Mouse (Mus musculus) brown adipose tissue, adult 24 weeks (tissue): ENCODE measurements around the gene Trp53tg5. TPM values are rescaled to one million over a fixed set of nuclear protein-coding genes. Genes with fewer than 3 reads are reported as not detected.
A peak's percentile ranks its signal among the peaks of the same experiment; 100 is the strongest.

Source experiments
- H3K27ac ChIP-seq: fragments of 200-500 bp; replicated peaks from 2 replicates; pipeline ENCODE4 v1.5.1; 2012; ENCODE audit warnings: low read depth, mild to moderate bottlenecking, low read length
- H3K4me1 ChIP-seq: fragments of 200-500 bp; 2 replicates; pipeline ENCODE4 v1.6.1; 2012; ENCODE audit warnings: low read length, mixed read lengths; ENCODE audit not compliant: control insufficient read depth, insufficient read depth, insufficient read length
- H3K4me3 ChIP-seq: fragments of 200-500 bp; 2 replicates; pipeline ENCODE4 v1.5.1; 2012; ENCODE audit warnings: low read depth, mild to moderate bottlenecking, low read length, moderate library complexity; ENCODE audit not compliant: insufficient read depth
- polyA plus RNA-seq: library from polyadenylated mRNA; stranded (reverse); fragments of >200 nt; gene quantifications from 2 replicates; pipeline ENCODE4 v1.2.4, GENCODE M21; 2012; ENCODE audit not compliant: missing spikeins, insufficient read depth, insufficient read length

The Trp53tg5 gene
- polyA plus RNA-seq, 1 experiment: not detected

DNA sequence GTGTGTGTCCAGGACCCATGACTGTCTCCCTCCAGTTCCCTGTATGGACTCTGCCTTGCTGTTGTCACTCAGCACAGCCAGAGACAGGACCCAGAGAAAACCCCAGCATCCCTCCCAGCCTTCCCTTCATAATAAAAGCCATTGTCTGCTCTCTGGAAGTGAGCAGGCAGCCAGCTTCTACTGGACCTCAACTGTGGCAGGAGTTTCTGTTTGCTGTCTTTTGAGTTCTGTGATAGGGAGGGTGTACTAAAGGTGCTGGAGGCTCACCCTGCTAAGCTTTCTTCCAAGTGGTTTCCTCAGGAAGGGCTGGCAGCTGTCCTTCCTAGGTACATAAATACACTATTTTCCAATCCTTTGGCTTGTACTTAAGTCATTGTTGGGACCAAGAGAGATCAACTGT is 8.4 kb downstream of the Trp53tg5 start:
- no peak overlapping the region for H3K4me3 ChIP-seq
- H3K4me1 ChIP-seq: peaks cover 6% of the 10 kb centered on the region
- H3K27ac ChIP-seq: peak overlapping the region; percentile 4; the same call in 1 of the 2 replicates

DNA sequence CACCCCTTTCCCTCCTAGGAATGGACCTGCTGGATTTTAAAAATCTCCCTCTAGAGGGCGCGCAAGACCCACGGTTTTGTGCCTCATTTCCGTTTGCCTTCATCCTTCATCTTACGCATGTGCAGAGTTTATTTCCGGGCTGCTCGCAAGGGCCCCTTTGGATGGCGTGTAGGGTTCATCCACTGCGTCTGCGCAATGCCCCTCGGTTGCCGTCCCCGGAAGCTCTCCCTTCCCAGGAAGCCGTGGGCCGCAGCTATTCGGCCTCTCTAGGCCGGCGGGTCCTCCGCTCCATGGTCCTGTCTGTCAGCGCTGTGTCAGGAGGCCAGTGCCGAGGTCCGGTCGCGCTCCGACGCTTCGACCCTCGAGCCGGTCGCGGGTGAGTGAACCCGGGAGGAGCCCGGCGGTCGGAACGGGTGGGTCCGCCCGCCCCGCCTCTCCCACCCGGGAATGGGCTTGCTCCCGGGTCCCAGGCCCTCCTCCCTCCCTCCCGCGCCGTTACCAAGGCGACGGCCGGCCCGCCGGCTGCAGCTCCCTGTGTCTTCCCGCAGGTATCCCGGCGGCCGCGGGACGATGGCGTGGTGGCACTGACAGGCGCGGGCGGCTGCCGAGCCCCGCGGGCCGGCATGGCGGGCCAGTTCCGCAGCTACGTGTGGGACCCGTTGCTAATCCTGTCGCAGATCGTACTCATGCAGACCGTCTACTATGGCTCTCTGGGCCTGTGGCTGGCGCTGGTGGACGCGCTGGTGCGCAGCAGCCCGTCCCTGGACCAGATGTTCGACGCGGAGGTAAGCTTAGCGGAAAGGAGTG is 12.6 kb downstream of the Trp53tg5 start, which contains the start of gene Gm20458:
Gene Gm20458 (plus strand): TSS at position 223 of the 807 bp plus-strand sequence.
- H3K4me3 ChIP-seq: peak within 1 kb of the TSS; percentile 92
- H3K4me1 ChIP-seq: peaks cover 12% of the 10 kb centered on the region
- H3K27ac ChIP-seq: peak within 1 kb of the TSS; percentile 77

DNA sequence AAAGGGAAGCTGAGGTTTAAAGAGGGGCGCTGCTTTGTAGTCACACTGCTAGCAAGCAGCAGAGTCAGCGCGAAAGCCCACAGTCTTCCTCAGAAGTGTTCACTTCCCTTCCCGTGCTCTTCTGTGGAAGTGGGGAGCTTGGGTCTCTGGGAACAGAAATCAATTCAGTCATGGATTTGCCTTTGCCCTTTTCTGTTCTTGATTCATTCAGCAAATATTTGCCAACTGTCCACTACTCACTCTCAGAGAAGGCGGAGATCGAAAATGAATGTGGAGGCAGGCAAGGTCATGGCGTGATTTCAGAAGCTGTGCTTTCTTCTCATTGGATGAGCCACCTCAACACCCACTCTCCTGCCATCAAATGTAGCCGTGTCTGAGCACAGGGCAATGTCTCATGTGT is 15.0 kb downstream of the Trp53tg5 start:
- no peak overlapping the region for H3K4me3 ChIP-seq
- H3K4me1 ChIP-seq: peaks cover 9% of the 10 kb centered on the region; the same call in 1 of the 2 replicates
- peak overlapping the region; percentile 33 for H3K27ac ChIP-seq

DNA sequence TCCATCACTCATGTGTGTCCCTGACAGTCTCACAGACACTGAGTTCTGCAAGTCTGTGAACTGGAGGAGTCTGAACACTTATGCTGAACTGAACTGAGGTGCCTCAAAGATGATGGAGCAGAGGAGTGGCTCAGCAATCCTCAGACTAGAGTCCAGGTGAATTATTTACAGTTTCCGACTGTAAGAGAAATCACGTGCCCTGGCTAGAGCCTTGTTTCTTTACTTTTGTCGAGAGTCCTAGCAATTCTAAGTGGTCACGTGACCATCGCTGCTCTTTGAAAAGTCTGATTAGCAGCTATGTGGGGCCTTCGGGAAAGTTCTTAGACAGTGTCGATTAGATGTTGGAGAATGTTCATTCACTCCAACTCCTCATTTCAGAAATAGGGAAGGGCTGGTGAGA is 15.6 kb downstream of the Trp53tg5 start:
- no peak overlapping the region for H3K27ac ChIP-seq
- H3K4me3 ChIP-seq: no peak overlapping the region
- H3K4me1 ChIP-seq: peaks cover 9% of the 10 kb centered on the region; the same call in 1 of the 2 replicates

DNA sequence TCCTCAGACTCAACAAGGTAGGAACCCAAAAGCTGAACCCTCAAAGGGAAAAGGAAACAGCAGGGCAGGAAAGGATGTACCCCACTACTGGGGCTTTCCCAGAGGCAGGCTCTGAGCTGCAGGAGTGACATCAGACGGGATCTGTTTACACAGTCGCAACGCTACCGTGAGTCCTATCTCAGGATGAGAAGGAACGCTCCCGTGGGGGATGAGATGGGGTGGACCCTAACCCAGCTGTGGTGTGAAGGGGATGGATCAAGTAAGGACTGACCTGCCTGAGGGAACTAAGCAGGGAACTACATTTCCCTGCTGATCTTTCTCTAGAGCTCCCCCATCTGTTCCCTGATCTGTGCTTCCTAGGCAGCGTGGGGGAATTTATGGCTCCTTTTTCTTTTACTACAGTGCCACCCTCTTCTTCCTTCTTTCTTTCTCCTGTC is 16.6 kb downstream of the Trp53tg5 start, which contains the start of gene Sys1:
Gene Sys1 (plus strand): TSS at position 101 of the 437 bp plus-strand sequence.
- Histone ChIP-seq H3K27ac (peak within 1 kb of the TSS; percentile 95), H3K4me3 (peak within 1 kb of the TSS; percentile 36; the same call in 1 of the 2 replicates), H3K4me1 (peaks cover 9% of the 10 kb centered on the region; the same call in 1 of the 2 replicates)

DNA sequence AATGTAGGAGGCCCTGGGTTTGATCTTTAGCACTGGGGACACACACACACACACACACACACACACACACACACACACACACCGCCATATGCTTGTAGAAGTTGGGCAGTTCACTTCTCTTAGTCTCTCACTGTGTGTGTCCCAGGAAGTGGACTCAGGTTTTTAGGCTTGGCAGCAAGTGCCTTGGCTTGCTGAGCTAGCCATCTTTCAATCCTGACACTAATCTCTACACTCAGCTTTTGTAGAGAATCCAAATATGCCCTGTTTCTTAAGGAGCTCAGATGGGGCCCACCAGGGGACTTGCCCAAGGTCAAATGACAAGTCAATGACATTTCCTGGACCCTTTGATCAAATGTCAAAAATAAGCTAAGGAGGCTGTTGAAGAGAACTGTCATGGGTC is 17.1 kb downstream of the Trp53tg5 start:
- Histone ChIP-seq H3K4me1 (peaks cover 9% of the 10 kb centered on the region; the same call in 1 of the 2 replicates), H3K4me3 (no peak overlapping the region), H3K27ac (peak overlapping the region; percentile 90)

DNA sequence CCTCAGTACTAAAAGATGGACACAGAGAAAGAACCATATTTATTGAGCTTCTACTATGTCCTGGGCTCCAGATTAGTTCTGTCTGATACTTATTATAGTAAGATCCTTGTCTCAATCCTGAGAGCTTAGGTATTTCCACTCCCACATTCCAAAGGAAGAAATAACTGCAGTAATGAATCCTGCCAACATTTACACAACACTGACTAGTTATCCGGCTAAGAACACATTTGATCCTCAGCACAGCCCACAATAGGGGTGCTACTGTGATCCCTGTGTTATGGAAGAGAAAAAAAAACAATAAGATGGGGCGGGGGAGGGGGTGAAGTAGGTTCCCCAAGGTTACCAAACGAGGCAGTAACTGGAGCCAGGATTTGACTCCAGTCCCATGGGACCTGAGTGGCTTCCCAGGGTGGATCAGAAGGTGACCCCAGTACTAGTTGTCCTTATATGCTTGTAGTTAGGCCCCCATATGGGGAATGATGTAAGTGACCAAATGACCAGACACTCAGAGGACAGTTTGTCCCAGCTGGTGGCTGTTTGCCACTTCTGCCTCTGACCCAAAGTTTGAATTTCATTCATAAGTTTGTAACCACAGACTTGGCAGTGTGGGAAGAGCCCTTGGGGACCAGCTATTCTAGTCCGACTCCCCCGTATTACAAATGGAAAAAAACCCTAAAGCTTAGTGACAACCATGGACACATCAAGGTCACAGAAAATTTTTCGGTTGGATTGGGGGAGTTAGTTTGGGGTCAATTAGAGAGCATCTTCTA is 17.9 kb downstream of the Trp53tg5 start:
- H3K4me1 ChIP-seq: peaks cover 9% of the 10 kb centered on the region; the same call in 1 of the 2 replicates
- no peak overlapping the region for H3K4me3 ChIP-seq

DNA sequence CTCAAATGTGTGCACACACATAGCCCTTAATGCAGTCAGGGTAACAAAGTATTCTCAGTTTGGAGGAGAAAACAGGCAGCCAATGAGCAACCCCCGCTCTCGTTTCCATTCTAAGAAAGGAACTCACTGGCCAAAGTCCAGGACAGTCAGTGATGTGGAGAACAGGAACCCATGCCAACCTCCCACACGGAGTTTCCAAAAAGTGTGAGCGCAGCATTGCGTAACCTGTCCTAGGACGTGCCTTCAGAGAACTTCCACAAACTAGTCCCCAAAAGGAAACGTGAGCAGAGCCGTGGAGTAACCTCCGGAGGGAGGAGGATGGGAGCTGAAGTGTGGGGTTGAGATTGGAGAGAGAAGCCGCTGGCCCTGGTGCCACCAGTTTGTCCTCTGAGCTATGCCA is 18.7 kb downstream of the Trp53tg5 start:
- Histone ChIP-seq H3K4me1 (peaks cover 9% of the 10 kb centered on the region; the same call in 1 of the 2 replicates), H3K4me3 (no peak overlapping the region), H3K27ac (peak overlapping the region; percentile 95)

More for the DNA sequence above, 17.9 kb downstream of the Trp53tg5 start:
- H3K27ac ChIP-seq: peak overlapping the region; percentile 95

DNA sequence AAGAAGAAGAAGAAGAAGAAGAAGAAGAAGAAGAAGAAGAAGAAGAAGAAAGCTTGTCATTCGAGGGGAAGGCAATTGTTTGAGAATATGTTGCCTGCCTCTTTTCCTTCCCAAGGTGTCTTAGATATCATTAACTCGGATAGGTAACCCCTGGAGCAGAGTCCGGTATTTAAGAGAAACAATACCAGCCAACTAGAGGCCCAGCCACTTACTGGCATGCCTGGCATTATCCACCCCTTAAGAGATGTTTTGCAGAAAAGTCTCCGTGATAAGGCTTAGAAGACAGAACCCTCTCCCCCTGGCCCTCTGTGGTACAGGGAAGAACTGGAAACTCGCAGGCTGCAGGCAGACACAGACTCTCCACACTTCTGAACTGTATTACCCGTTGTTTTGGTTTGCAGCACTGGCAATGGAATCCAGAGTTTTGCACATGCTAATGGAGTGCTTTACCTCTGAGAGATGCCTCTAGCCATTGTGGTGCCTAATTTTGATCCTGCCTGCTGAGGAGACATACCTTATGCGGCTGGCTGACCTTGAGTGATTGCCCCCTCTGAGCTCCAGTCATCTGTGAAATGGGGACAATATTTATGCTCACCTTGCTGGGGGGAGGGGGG is 19.5 kb downstream of the Trp53tg5 start:
- no peak overlapping the region for H3K27ac ChIP-seq
- peaks cover 9% of the 10 kb centered on the region; the same call in 1 of the 2 replicates for H3K4me1 ChIP-seq
- no peak overlapping the region for H3K4me3 ChIP-seq

DNA sequence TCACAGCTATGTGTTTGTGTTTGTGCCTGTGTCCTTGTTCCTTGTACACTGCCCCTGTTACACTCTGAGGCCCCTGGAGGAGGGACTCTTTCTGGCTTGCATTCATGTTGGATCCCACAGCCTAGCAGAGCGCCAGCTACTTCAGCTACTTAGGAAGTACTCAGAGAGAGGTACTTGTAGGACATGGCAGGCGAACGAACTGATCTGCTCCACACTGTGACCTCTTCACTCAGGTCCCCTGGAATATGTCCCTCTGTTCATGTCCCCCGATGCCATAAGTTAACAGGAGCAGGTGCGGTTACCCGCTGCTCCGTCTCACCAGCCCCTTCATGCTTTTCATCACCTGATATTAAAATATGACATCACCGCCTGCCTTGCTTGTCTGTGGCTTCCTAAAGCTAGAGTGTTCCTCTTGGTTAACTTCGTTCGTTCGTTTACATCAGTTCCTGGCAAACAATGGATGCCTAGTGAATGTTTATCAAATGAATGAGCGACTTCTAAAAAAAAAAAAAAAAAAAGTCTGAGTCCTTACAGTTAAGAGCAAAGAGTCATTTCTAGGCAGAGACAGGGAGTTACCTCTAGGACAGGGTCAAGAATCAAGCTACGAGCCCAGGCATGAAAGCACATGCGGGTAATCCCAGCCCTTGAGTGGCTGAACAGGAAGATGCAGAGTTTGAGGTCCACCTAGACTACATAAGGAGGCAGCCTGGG is 20.3 kb downstream of the Trp53tg5 start:
- peaks cover 9% of the 10 kb centered on the region; the same call in 1 of the 2 replicates for H3K4me1 ChIP-seq
- H3K4me3 ChIP-seq: no peak overlapping the region
- H3K27ac ChIP-seq: no peak overlapping the region

DNA sequence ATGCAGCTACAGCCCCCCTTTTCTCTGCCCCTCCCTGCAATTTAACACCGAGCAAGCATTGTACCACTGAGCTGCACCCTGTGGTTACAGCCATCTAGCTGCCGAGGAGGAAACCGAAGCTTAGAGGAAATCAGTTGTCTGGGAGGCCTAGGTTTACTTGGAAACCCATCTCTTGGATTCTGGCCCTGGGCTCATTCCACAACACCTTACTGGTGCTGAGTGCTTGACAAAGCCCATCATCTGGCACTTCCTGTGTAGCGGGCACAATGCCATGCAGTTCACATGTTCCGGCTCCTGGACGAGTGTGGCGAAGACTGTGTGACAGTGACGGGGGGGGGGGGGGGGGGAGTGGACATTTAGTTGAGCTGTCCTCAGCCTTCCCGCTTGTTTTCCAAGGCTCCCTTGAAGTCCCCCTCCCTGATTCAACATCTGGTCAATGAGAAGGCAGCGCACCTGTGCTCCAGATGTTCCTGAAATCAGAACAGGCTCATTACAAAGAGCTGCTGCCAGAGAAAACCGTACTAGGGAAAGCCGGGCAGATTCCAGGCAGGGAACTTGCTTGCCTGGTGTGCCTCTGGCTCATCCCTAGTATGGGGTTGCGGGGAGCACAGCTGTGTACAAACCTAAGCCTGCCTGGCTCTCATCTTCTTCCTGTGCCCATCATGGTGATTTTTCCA is 21.4 kb downstream of the Trp53tg5 start:
- peaks cover 9% of the 10 kb centered on the region; the same call in 1 of the 2 replicates for H3K4me1 ChIP-seq
- no peak overlapping the region for H3K4me3 ChIP-seq
- H3K27ac ChIP-seq: no peak overlapping the region

DNA sequence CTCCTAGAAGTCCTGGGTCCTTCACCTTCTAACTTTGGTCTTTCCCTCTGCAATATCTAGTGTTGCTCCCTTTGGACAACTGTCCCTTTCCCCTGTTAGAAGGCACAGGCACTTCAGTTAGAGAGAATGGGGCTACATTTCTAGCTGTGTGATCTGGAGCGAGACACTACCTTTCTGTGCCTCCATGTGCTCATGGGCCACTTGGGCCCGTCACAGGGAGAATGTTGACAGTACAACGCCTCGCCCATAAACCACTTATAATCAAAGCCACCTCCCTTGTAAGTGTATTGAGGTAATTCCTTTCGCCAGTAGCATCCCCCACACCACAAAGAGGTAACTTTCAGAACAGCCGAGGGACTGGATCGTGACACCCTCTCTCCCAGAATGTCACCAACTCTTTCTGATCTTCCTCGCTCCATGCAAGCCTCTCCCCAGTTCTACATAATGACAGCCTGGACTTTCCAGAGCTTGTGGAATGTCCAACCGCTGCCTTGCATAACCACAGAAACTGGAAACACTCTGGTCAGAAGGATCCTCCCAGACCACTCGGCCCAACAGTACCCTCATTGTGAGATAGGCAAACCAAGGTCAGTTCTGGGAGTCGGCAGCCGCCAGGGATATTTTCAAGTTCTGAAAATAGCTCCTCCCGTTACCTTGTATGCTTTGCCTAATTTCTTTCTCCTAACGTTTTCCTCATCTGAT is 24.0 kb downstream of the Trp53tg5 start:
- Histone ChIP-seq H3K4me3 (no peak overlapping the region), H3K4me1 (no peaks in the 10 kb centered on the region)

DNA sequence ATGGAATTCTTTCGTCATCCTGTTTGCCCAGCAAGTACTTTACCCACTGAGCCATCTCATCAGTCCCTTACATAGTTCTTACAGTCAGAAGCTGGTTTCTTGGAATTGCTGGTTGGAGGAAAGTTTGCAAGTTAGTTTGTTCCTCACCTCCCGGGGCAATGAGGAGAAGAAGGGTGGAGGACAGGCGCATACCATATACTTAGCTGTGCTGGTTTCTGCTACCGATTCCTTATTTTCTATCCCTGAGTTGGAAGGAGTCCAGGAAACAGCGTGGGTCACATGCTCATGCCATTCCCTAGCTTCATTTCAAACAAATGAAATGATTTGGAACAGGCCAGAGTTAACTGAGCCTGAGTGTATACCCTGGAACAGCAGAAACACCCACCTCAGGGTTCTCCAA is 24.6 kb downstream of the Trp53tg5 start:
- Histone ChIP-seq H3K4me1 (no peaks in the 10 kb centered on the region), H3K4me3 (no peak overlapping the region), H3K27ac (no peak overlapping the region)

More for the DNA sequence above, 24.0 kb downstream of the Trp53tg5 start:
- no peak overlapping the region for H3K27ac ChIP-seq
